Mouse (Mus musculus) CH12.LX (cell line): Measurements from ENCODE around the gene Ednrb. TPM values are rescaled to one million over a fixed set of nuclear protein-coding genes. Genes with fewer than 3 reads are reported as not detected.

Experiments
- DNase-seq: peaks from one replicate; pipeline ENCODE4 v3.0.0-alpha.2; 2013; ENCODE audit errors: extremely low read depth
- H3K27ac ChIP-seq: 2 replicates; pipeline ENCODE4 v1.5.1; 2012; ENCODE audit warnings: low read depth, mild to moderate bottlenecking, control low read depth, moderate library complexity; ENCODE audit not compliant: insufficient read depth
- H3K27me3 ChIP-seq: replicated peaks from 2 replicates; pipeline ENCODE3; 2012; ENCODE audit warnings: inconsistent platforms
- H3K36me3 ChIP-seq, 2 experiments: replicated peaks in 1 of 2; 2 replicates each; pipeline versions ENCODE3 to v1.6.1; 2012; ENCODE audit warnings: inconsistent platforms in 1 of 2, low read length in 1 of 2, mild to moderate bottlenecking in 1 of 2, mixed read lengths in 1 of 2, moderate library complexity in 1 of 2; ENCODE audit not compliant: control insufficient read depth in 1 of 2, insufficient read depth in 1 of 2
- H3K4me1 ChIP-seq, 2 experiments: 2 replicates each; pipeline ENCODE4 v1.6.1; 2012; ENCODE audit warnings: inconsistent platforms in 1 of 2, moderate library complexity in 1 of 2; ENCODE audit not compliant: insufficient read depth in 2 of 2, control insufficient read depth in 1 of 2
- H3K4me2 ChIP-seq: 2 replicates; pipeline ENCODE4 v1.6.1; 2012; ENCODE audit warnings: low read depth, mild to moderate bottlenecking, control low read depth; ENCODE audit not compliant: poor library complexity, insufficient read depth, severe bottlenecking
- H3K4me3 ChIP-seq, 3 experiments: fragments of 150-350 bp in 1 of 3; sonication (generic) in 1 of 3; replicated peaks in 1 of 3; 2 replicates each; pipeline versions ENCODE3 to v1.5.1; 2011 to 2012; ENCODE audit warnings: low read depth in 2 of 3, low read length in 2 of 3, mild to moderate bottlenecking in 2 of 3, moderate library complexity in 2 of 3, control low read depth in 1 of 3, improper control_type of control experiment in 1 of 3, inconsistent platforms in 1 of 3, mixed read lengths in 1 of 3; ENCODE audit not compliant: poor library complexity in 1 of 3
- H3K79me2 ChIP-seq: replicated peaks from 2 replicates; pipeline ENCODE4 v1.6.1; 2012; ENCODE audit warnings: mild to moderate bottlenecking, moderate library complexity; ENCODE audit not compliant: control insufficient read depth, poor library complexity, insufficient read depth, severe bottlenecking; ENCODE audit errors: extremely low read depth
- H3K9ac ChIP-seq: 2 replicates; pipeline ENCODE4 v1.6.1; 2012; ENCODE audit warnings: low read depth, mild to moderate bottlenecking, control low read depth, moderate library complexity; ENCODE audit not compliant: insufficient read depth
- H3K9me3 ChIP-seq: replicated peaks from 2 replicates; pipeline ENCODE3; 2012; ENCODE audit warnings: low read length, inconsistent platforms, mixed read lengths
- BHLHE40 ChIP-seq: IDR thresholded peaks from 2 replicates; pipeline ENCODE4 v1.6.1; 2011; ENCODE audit warnings: mild to moderate bottlenecking, low read depth, low read length, improper control_type of control experiment
- CHD1 ChIP-seq: IDR thresholded peaks from 2 replicates; pipeline ENCODE4 v1.6.1; 2012; ENCODE audit warnings: low read depth, low read length, improper control_type of control experiment, inconsistent platforms
- CTCF ChIP-seq, 2 experiments: IDR thresholded peaks in 1 of 2; conservative IDR thresholded peaks in 1 of 2; 2 replicates each; pipeline ENCODE4 v1.5.1; 2011 to 2012; ENCODE audit warnings: low read depth in 2 of 2, low read length in 2 of 2, improper control_type of control experiment in 1 of 2, inconsistent platforms in 1 of 2, mild to moderate bottlenecking in 1 of 2, moderate library complexity in 1 of 2
- MYC ChIP-seq: IDR thresholded peaks from 2 replicates; pipeline ENCODE4 v1.6.1; 2011; ENCODE audit warnings: low read depth, mild to moderate bottlenecking, improper control_type of control experiment, low read length
- NELFE ChIP-seq: IDR thresholded peaks from 2 replicates; pipeline ENCODE4 v1.6.1; 2011; ENCODE audit warnings: low read depth, low read length, improper control_type of control experiment
- NRF1 ChIP-seq: IDR thresholded peaks from 2 replicates; pipeline ENCODE4 v1.6.1; 2014; ENCODE audit warnings: low read depth, mild to moderate bottlenecking, inconsistent platforms, low read length, improper control_type of control experiment, moderate library complexity
- POLR2AphosphoS2 ChIP-seq: IDR thresholded peaks from 2 replicates; pipeline ENCODE4 v1.6.1; 2011; ENCODE audit warnings: low read depth, low read length, improper control_type of control experiment
- RAD21 ChIP-seq: IDR thresholded peaks from 2 replicates; pipeline ENCODE4 v1.6.1; 2011; ENCODE audit warnings: low read depth, mild to moderate bottlenecking, low read length, improper control_type of control experiment, moderate library complexity
- SIN3A ChIP-seq: IDR thresholded peaks from 2 replicates; pipeline ENCODE4 v1.6.1; 2012; ENCODE audit warnings: low read length, improper control_type of control experiment, inconsistent platforms
- SMC3 ChIP-seq: IDR thresholded peaks from 2 replicates; pipeline ENCODE4 v1.6.1; 2011; ENCODE audit warnings: low read depth, low read length, improper control_type of control experiment
- TCF12 ChIP-seq: IDR thresholded peaks from 2 replicates; pipeline ENCODE4 v1.6.1; 2014; ENCODE audit warnings: low read depth, mild to moderate bottlenecking, inconsistent platforms, low read length, improper control_type of control experiment
- USF1 ChIP-seq: IDR thresholded peaks from 2 replicates; pipeline ENCODE4 v1.6.1; 2014; ENCODE audit warnings: low read depth, mild to moderate bottlenecking, inconsistent platforms, low read length, improper control_type of control experiment
- USF2 ChIP-seq: conservative IDR thresholded peaks from 2 replicates; pipeline ENCODE4 v1.6.1; 2011; ENCODE audit warnings: low read depth, low read length, improper control_type of control experiment
- ZKSCAN1 ChIP-seq: IDR thresholded peaks from 2 replicates; pipeline ENCODE4 v1.6.1; 2012; ENCODE audit warnings: low read depth, inconsistent platforms, low read length, improper control_type of control experiment, borderline replicate concordance
- ZMIZ1 ChIP-seq: IDR thresholded peaks from 2 replicates; pipeline ENCODE4 v1.6.1; 2012; ENCODE audit warnings: low read depth, mild to moderate bottlenecking, inconsistent platforms, low read length, improper control_type of control experiment
- ZNF384 ChIP-seq: IDR thresholded peaks from 2 replicates; pipeline ENCODE4 v1.6.1; 2012; ENCODE audit warnings: low read depth, low read length, improper control_type of control experiment, inconsistent platforms
- dilution Hi-C: fragments of 300-500 bp; cut with MboI; formaldehyde crosslinking; loops from 2 replicates; pipeline ENCODE4 v1.14.3; 2020; ENCODE audit warnings: low sequenced_read_pairs; ENCODE audit not compliant: extremely low pct_unique_long_range_greater_than_20kb, extremely low pct_ligation_motif_present
- in situ Hi-C: fragments of 300-500 bp; cut with MboI; formaldehyde crosslinking; loops from 3 replicates; pipeline ENCODE4 v1.14.3; 2019; ENCODE audit warnings: low sequenced_read_pairs, low pct_ligation_motif_present, low pct_unique_long_range_greater_than_20kb, mixed read lengths
- polyA plus RNA-seq: library from polyadenylated mRNA; unstranded; fragments of >175 nt; gene quantifications from 2 replicates; pipeline ENCODE4 v1.2.1, GENCODE M21; 2012; ENCODE audit warnings: low read depth; ENCODE audit not compliant: insufficient read length
- total RNA-seq, 2 experiments: library from RNA; depleted of rRNA; stranded (reverse); fragments of 300-350 nt in 1 of 2; fragments of >200 nt in 1 of 2; gene quantifications; 2 replicates each; pipeline ENCODE4 v1.2.3; 2012 to 2014

Gene Ednrb
- total and polyA plus RNA-seq, 3 experiments = not detected

DNA sequence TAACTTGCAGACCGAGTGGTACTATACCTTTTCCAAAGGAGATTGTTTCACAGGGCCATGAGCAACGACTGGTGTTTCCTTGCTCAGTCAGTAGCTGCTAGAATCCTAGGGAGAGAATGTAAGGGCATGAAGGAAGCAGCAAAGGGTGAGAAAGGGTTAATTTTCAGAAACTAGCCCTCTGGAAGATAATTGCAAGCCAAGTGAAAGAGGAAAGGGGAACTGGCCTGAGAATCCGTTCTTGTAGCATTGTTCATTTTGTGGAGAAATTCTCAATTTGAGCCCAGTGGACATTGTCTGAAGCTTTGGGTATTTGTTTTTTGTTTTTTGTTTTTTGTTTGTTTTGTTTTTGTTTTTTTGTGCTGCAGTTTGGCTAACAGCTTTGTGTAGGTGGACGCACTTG is 66.8 kb downstream of the Ednrb start:
- Histone ChIP-seq H3K4me2 (no peak overlapping the region), H3K27me3 (no peaks in the 10 kb centered on the region), H3K27ac (no peak overlapping the region), H3K9ac (no peak overlapping the region), H3K36me3 (no peaks in the 10 kb centered on the region), H3K79me2 (no peaks in the 10 kb centered on the region), H3K4me3 (no peak overlapping the region), H3K9me3 (no peaks in the 10 kb centered on the region), H3K4me1 (no peaks in the 10 kb centered on the region)
- dilution Hi-C loops = no loop called here
- no peak for DNase-seq
- no peak for TF ChIP-seq USF2
- TF ChIP-seq NRF1 = no peak
- no peak for TF ChIP-seq NELFE
- no peak for TF ChIP-seq ZKSCAN1
- TF ChIP-seq CHD1 = no peak
- TF ChIP-seq ZNF384 = no peak
- in situ Hi-C loops = no loop called here

DNA sequence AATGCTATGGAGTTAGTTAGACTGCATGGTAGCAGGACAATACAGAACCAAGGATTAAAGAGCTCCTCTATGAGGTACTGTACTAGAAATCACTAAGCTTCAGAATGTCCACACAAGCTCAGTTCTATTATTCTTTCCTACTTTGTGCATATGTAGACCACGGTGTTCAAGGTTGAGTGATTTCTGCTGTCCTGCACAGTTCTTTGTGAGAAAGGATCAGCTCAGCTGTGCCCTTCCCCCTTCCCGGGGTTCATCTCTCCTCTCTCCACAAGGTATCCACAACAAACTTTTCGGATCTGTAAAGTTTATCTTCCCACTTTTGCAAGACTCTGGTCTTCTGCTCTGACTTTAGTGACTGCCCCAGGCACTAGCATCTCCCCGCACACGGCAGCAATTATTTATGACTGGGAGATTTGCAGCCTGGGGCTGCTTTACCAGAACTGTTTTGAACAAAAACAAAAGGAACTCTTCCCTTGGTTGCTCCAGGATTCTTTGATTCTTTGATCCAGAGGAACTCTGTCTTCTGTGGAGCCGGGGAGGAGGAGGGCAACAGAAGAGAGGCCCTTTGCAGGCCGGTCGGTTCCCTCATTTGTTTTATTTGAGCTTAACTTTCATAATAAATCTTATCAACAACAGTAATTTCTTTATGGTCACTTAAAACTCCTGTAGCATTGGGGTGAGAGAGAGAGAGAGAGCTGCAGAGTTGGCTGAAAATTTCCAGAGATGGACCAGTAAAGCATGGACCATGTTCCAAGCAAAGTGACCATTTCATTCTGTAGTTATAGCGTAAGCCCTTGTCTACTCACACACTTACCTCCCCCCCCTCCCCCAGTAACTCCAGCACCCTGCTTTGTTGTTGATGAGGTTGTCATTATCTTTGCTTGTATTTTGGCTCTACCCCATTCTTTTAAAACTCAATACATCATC is 74.6 kb downstream of the Ednrb start:
- no peak overlapping the region for H3K4me3 ChIP-seq
- dilution Hi-C loops (no loop called here), in situ Hi-C loops (no loop called here)
- no peaks in the 10 kb centered on the region for H3K9me3 ChIP-seq
- H3K27me3 ChIP-seq = no peaks in the 10 kb centered on the region
- no peak overlapping the region for H3K27ac ChIP-seq
- no peak for DNase-seq
- H3K36me3 ChIP-seq = no peaks in the 10 kb centered on the region
- H3K4me1 ChIP-seq = no peaks in the 10 kb centered on the region
- no peak overlapping the region for H3K4me2 ChIP-seq
- no peak overlapping the region for H3K9ac ChIP-seq
- no peak for TF ChIP-seq MYC
- TF ChIP-seq SMC3 = no peak
- TF ChIP-seq RAD21 = no peak
- H3K79me2 ChIP-seq = no peaks in the 10 kb centered on the region

DNA sequence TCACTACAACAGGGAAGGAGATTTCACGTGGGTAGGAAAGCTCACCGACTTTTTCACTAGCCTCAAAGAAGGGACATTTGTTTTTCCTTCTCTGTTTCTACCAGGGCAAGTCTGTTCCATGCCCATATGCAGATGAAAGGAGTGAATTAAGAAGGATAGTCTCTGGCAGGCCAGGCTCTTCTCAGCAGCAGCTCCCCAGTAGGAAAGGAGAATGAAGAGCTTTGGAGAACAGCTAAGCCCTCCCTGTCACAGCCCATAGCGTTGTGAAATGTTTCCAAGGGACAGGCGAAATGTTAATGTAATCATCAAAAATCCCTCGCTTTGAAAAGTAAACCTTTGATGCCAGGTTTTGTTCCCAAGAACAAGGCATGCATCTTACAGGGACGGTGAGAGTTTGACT is 76.7 kb downstream of the Ednrb start:
- H3K79me2 ChIP-seq = no peaks in the 10 kb centered on the region
- H3K9ac ChIP-seq = no peak overlapping the region
- H3K4me2 ChIP-seq = no peak overlapping the region
- no peak for TF ChIP-seq RAD21
- TF ChIP-seq SIN3A = no peak
- TF ChIP-seq NRF1 = no peak
- no peak for TF ChIP-seq BHLHE40
- TF ChIP-seq TCF12 = no peak
- no peak for TF ChIP-seq CTCF (conservative IDR thresholded peaks at IDR 0.05 in 1 of 2, IDR thresholded peaks at IDR 0.05 in 1 of 2; ENCODE audit: low read depth in 2 of 2, low read length in 2 of 2)
- no peak for TF ChIP-seq ZNF384
- no peak for TF ChIP-seq POLR2AphosphoS2
- TF ChIP-seq USF1 = no peak
- no peak for TF ChIP-seq ZMIZ1
- H3K36me3 ChIP-seq = no peaks in the 10 kb centered on the region
- no peaks in the 10 kb centered on the region for H3K9me3 ChIP-seq
- no peak for DNase-seq
- no peak overlapping the region for H3K4me3 ChIP-seq
- H3K4me1 ChIP-seq = no peaks in the 10 kb centered on the region
- dilution Hi-C loops (no loop called here), in situ Hi-C loops (no loop called here)
- H3K27ac ChIP-seq = no peak overlapping the region
- H3K27me3 ChIP-seq = no peaks in the 10 kb centered on the region
